Mouse (Mus musculus) ES-E14 (cell line): Measurements from ENCODE around the gene Calr3. TPM values are rescaled to one million over a fixed set of nuclear protein-coding genes. Genes with fewer than 3 reads are reported as not detected.

Experiments
- DNase-seq: peaks from one replicate; pipeline ENCODE4 v3.0.0-alpha.2; 2013; ENCODE audit warnings: low read depth, low spot score
- H3K27ac ChIP-seq: 2 replicates; pipeline ENCODE4 v1.5.1; 2012; ENCODE audit warnings: low read depth, mild to moderate bottlenecking, low read length, moderate library complexity, mixed read lengths; ENCODE audit not compliant: poor library complexity, insufficient read depth, severe bottlenecking
- H3K36me3 ChIP-seq: 2 replicates; pipeline ENCODE4 v1.6.1; 2012; ENCODE audit warnings: mild to moderate bottlenecking, low read length, moderate library complexity, mixed read lengths; ENCODE audit not compliant: control insufficient read depth, poor library complexity, insufficient read depth, severe bottlenecking
- H3K4me1 ChIP-seq, 2 experiments: fragments of 150-350 bp in 1 of 2; sonication (generic) in 1 of 2; 2 replicates each; pipeline ENCODE4 v1.6.1; 2012; ENCODE audit warnings: low read length in 2 of 2, mild to moderate bottlenecking in 1 of 2, mixed read lengths in 1 of 2; ENCODE audit not compliant: control insufficient read depth in 2 of 2, insufficient read depth in 2 of 2, poor library complexity in 1 of 2
- H3K4me3 ChIP-seq, 2 experiments: fragments of 150-350 bp in 1 of 2; sonication (generic) in 1 of 2; 2 replicates each; pipeline ENCODE4 v1.5.1; 2012; ENCODE audit warnings: low read length in 2 of 2, low read depth in 1 of 2, mild to moderate bottlenecking in 1 of 2, mixed read lengths in 1 of 2; ENCODE audit not compliant: insufficient read depth in 1 of 2, poor library complexity in 1 of 2, severe bottlenecking in 1 of 2
- H3K9ac ChIP-seq: 2 replicates; pipeline ENCODE4 v1.6.1; 2012; ENCODE audit warnings: low read depth, mild to moderate bottlenecking, low read length, mixed read lengths; ENCODE audit not compliant: poor library complexity, insufficient read depth, severe bottlenecking
- H3K9me3 ChIP-seq: fragments of 150-350 bp; sonication (generic); 2 replicates; pipeline ENCODE4 v1.6.1; 2012; ENCODE audit warnings: low read depth, mild to moderate bottlenecking, low read length; ENCODE audit not compliant: control insufficient read depth, insufficient read depth
- CHD2 ChIP-seq: IDR thresholded peaks from 2 replicates; pipeline ENCODE4 v1.6.1; 2014; ENCODE audit warnings: mild to moderate bottlenecking, low read depth, low read length, inconsistent platforms
- HCFC1 ChIP-seq: IDR thresholded peaks from 2 replicates; pipeline ENCODE4 v1.6.1; 2012; ENCODE audit warnings: low read length, inconsistent platforms, borderline replicate concordance; ENCODE audit not compliant: insufficient read depth
- MAFK ChIP-seq: IDR thresholded peaks from 2 replicates; pipeline ENCODE4 v1.6.1; 2014; ENCODE audit warnings: mild to moderate bottlenecking, low read depth, low read length, inconsistent platforms; ENCODE audit not compliant: insufficient read depth
- ZC3H11A ChIP-seq: IDR thresholded peaks from 2 replicates; pipeline ENCODE4 v1.6.1; 2012; ENCODE audit warnings: low read depth, mild to moderate bottlenecking, inconsistent platforms, low read length, borderline replicate concordance
- ZNF384 ChIP-seq: IDR thresholded peaks from 2 replicates; pipeline ENCODE4 v1.6.1; 2012; ENCODE audit warnings: low read depth, low read length, inconsistent platforms
- in situ Hi-C, 2 experiments: fragments of 600-800 bp; cut with MboI; formaldehyde crosslinking; loops; one replicate each; pipeline ENCODE4 v1.15.1; 2025; ENCODE audit warnings: low sequenced_read_pairs in 2 of 2, inconsistent platforms in 1 of 2; ENCODE audit not compliant: unreplicated experiment in 2 of 2
- total RNA-seq: library from RNA; depleted of rRNA; stranded (reverse); fragments of 300-350 nt; gene quantifications from 2 replicates; pipeline ENCODE4 v1.2.3, GENCODE M21; 2012

Calr3 gene
- total RNA-seq, 1 experiment: 3.2 TPM

DNA sequence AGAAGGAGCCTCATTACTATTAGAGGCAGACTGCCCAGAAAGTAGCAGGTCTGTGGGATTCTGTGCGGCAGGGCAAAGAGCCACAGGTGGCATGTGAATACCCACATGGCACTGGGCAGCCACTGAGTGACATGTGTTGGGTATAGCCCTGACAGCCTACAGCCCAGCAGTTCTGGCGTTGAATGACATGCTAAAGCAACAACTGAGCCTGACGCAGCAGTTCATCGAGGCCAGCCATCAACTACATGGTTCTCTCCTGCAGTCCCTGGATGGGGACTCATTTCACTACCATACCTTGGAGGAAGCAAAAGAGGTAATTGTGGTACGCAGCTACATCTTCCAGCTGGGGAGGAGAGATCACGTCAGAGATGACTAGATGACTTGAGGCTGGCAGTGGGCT is 14.8 kb upstream of the Calr3 start:
- Histone ChIP-seq H3K4me3 (no peak overlapping the region), H3K36me3 (peaks cover 43% of the 10 kb centered on the region), H3K9ac (no peak overlapping the region), H3K9me3 (no peaks in the 10 kb centered on the region), H3K27ac (no peak overlapping the region), H3K4me1 (peaks cover 0 to 4% of the 10 kb centered on the region in 2 experiments; a peak in 1 of 4 replicates)
- TF ChIP-seq CHD2 (no peak), ZNF384 (no peak), HCFC1 (no peak), MAFK (no peak), ZC3H11A (no peak)
- DNase-seq: no peak
- in situ Hi-C loops: no loop called here

DNA sequence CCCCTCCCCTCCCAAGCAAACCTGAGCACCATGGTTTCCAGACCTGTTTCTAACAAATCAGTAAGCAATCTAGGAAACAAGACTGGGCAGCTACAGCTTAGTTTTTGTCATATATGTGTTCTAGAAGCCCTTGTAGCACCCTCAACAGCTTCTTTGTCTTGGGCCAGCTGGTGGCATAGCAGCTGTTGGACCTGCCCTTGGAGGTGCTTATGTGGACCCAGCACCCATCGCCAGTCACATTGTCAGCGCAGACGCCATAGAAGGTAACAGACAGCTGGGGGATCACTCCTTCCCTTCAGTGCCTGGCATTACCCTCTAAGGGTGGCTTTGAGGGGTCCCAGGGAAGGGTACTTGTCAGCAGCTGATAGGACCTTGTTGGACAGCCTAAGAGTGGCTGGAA is 14.1 kb upstream of the Calr3 start:
- Histone ChIP-seq H3K4me3 (no peak overlapping the region), H3K27ac (no peak overlapping the region), H3K36me3 (peaks cover 37% of the 10 kb centered on the region), H3K9me3 (no peaks in the 10 kb centered on the region), H3K4me1 (peaks cover 0 to 4% of the 10 kb centered on the region in 2 experiments; a peak in 1 of 4 replicates), H3K9ac (no peak overlapping the region)
- no peak for DNase-seq
- in situ Hi-C loops: no loop called here
- TF ChIP-seq HCFC1 (no peak), ZC3H11A (no peak), CHD2 (no peak)

DNA sequence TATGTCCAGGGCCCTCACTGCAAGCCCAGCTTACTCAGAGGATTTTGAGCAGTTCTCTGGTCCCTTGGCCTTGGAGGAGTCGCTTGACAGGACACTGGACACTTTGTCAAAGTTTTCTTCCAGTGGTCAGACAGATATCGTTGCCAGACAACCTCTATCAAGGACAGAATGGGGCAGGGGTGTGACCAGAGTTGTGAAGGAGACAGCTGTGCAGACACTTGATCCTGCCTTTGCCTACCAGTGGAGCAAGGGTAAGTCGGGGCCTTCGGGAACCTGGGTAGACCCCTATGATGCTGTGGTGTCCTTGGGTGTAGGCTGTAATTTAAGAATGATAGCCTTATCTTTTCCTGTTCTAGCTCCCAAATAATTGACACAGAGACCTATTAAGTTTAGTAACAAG is 11.6 kb upstream of the Calr3 start:
- no peak overlapping the region for H3K4me3 ChIP-seq
- DNase-seq: no peak
- no peaks in the 10 kb centered on the region for H3K9me3 ChIP-seq
- in situ Hi-C loops: no loop called here
- no peak overlapping the region for H3K27ac ChIP-seq
- peaks cover 19% of the 10 kb centered on the region for H3K36me3 ChIP-seq
- no peak for TF ChIP-seq HCFC1
- no peak for TF ChIP-seq MAFK
- TF ChIP-seq CHD2: no peak
- TF ChIP-seq ZC3H11A: no peak
- no peak for TF ChIP-seq ZNF384
- no peaks in the 10 kb centered on the region for H3K4me1 ChIP-seq
- H3K9ac ChIP-seq: no peak overlapping the region

DNA sequence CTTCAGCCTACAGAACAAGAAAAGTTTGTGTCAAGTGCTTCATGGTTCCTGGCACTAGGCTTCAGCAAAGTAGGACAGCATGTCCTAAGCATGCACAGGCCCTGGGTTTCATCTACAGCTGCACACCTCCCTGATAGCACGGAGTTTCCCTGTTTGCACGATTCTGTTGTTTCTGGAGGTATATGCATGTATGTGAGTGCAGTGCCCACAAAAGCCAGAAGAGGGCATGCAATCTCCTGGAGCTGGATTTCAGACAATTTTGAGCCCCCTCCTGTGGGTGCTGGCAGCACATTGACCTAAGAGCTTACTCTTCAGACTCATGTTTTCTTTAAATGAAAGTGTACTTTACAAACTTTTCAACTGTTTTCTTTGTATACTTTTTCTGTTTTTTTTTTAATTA is 10.2 kb upstream of the Calr3 start:
- TF ChIP-seq CHD2: no peak
- TF ChIP-seq ZNF384: no peak
- no peak for TF ChIP-seq HCFC1
- no peak for TF ChIP-seq MAFK
- TF ChIP-seq ZC3H11A: no peak
- DNase-seq: no peak
- Histone ChIP-seq H3K4me1 (no peaks in the 10 kb centered on the region), H3K9ac (no peak overlapping the region), H3K9me3 (no peaks in the 10 kb centered on the region), H3K4me3 (no peak overlapping the region), H3K36me3 (peaks cover 21% of the 10 kb centered on the region), H3K27ac (no peak overlapping the region)
- in situ Hi-C loops: no loop called here

DNA sequence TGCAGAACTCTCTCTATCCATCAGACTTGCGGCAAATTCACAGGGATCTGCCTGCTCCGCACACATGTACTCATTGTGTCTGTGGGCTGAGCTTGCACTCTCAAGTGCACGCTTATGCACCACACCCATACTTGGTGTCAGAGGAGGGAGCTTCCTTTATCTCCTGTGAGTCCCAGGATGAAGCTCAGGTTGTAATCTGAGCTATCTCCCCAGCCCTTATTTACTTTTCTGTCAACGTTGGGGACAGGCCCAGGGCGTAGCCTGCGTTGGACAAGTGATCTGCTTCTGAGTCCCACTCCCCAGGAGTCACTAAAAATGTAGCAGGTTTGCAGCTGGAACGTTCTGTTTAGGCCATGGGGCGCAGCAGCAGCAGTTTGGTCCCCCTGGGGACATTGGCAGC is 7.8 kb upstream of the Calr3 start:
- TF ChIP-seq CHD2 (no peak), ZNF384 (no peak), ZC3H11A (no peak), MAFK (no peak), HCFC1 (no peak)
- H3K9ac ChIP-seq: no peak overlapping the region
- in situ Hi-C loops: no loop called here
- peaks cover 20% of the 10 kb centered on the region for H3K36me3 ChIP-seq
- no peak overlapping the region for H3K27ac ChIP-seq
- no peaks in the 10 kb centered on the region for H3K9me3 ChIP-seq
- no peak for DNase-seq
- no peaks in the 10 kb centered on the region for H3K4me1 ChIP-seq
- no peak overlapping the region for H3K4me3 ChIP-seq
